Mouse (Mus musculus) midbrain, embryonic 11.5 days (tissue): Measurements from ENCODE around the gene Gpr37. TPM values are rescaled to one million over a fixed set of nuclear protein-coding genes. Genes with fewer than 3 reads are reported as not detected.

Source experiments
- ATAC-seq: fragments of 200-750 bp; cut with Nextera tagmentation; 2 replicates; pipeline ENCODE4 v1.8.0; 2017; ENCODE audit warnings: moderate TSS enrichment, moderate library complexity; ENCODE audit not compliant: low FRiP score
- DNase-seq: peaks from one replicate; pipeline ENCODE4 v3.0.0; 2015; ENCODE audit warnings: low spot score; ENCODE audit errors: missing footprints
- H3K27ac ChIP-seq: fragments of 300-500 bp; sonication (generic); 2 replicates; pipeline ENCODE4 v1.5.1; 2014; ENCODE audit warnings: low read depth, low read length
- H3K27me3 ChIP-seq: fragments of 300-500 bp; sonication (generic); 2 replicates; pipeline ENCODE4 v1.6.1; 2014; ENCODE audit warnings: mild to moderate bottlenecking, low read length, moderate library complexity, mixed read lengths; ENCODE audit not compliant: control insufficient read depth, insufficient read depth
- H3K36me3 ChIP-seq: fragments of 300-500 bp; sonication (generic); 2 replicates; pipeline ENCODE4 v1.6.1; 2014; ENCODE audit warnings: mild to moderate bottlenecking, low read length, moderate library complexity, mixed read lengths; ENCODE audit not compliant: control insufficient read depth, insufficient read depth
- H3K4me1 ChIP-seq: fragments of 300-500 bp; sonication (generic); 2 replicates; pipeline ENCODE4 v1.6.1; 2014; ENCODE audit warnings: low read length; ENCODE audit not compliant: control insufficient read depth, insufficient read depth
- H3K4me2 ChIP-seq: fragments of 300-500 bp; sonication (generic); 2 replicates; pipeline ENCODE4 v1.6.1; 2014; ENCODE audit warnings: mild to moderate bottlenecking, moderate library complexity
- H3K4me3 ChIP-seq: fragments of 300-500 bp; sonication (generic); 2 replicates; pipeline ENCODE4 v1.5.1; 2014; ENCODE audit warnings: low read depth, low read length
- H3K9ac ChIP-seq: fragments of 300-500 bp; sonication (generic); 2 replicates; pipeline ENCODE4 v1.6.1; 2014; ENCODE audit warnings: low read length
- H3K9me3 ChIP-seq: fragments of 300-500 bp; sonication (generic); 2 replicates; pipeline ENCODE4 v1.6.1; 2016; ENCODE audit warnings: low read length; ENCODE audit not compliant: control insufficient read depth
- WGBS: fragments of 180-500 bp; shearing (Covaris S2); extraction: QIAGEN DNeasy Blood & Tissue Kit; methylation state at CpG from one replicate; pipeline ENCODE4 v1.1.7; 2014; 5-methylcytosine and 5-hydroxymethylcytosine counted together
- polyA plus RNA-seq: library from polyadenylated mRNA; unstranded; fragments of >200 nt; fragmentation: Nextera tagmentation; extraction: Ambion mirVana; gene quantifications from 2 replicates; pipeline ENCODE4 v1.2.1, GENCODE M21; 2014

The Gpr37 gene
- polyA plus RNA-seq, 1 experiment from 2014 or later = 0.82 TPM

DNA sequence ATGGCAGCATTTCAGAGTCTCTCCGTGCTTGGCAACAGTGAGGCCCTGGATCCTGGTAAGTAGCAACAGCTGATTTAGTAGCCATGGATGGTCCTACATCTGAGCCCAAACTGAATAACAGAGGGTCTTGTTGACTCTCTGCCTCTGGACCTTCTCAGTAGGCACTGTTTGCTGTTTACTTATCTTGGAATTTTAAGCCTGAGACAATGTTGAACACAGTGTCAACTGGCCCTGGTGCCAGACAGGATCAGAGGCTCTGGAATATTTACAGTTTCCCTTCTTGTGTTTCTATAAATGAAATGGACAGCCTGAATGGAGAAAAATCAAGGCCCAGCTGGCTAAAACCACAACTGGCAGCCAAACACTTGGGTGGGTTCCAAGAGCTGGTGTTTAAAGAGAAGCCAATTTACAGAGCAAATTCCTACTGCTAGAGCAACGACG is 3.7 kb downstream of the Gpr37 start:
- DNase-seq = no peak
- H3K4me1 ChIP-seq = peaks cover 7% of the 10 kb centered on the region
- no peaks in the 10 kb centered on the region for H3K9me3 ChIP-seq
- no peak overlapping the region for H3K4me2 ChIP-seq
- 75% methylated on average over 3 of the region's 3 CpGs for WGBS
- H3K27ac ChIP-seq = no peak overlapping the region
- ATAC-seq = no peak
- H3K27me3 ChIP-seq = peaks cover 12% of the 10 kb centered on the region
- no peaks in the 10 kb centered on the region for H3K36me3 ChIP-seq
- H3K4me3 ChIP-seq = no peak overlapping the region
- H3K9ac ChIP-seq = no peak overlapping the region

GRCm38 (mm10) chr6:25684391-25684790 is 6.1 kb downstream of the Gpr37 start:
- Histone ChIP-seq H3K27ac (no peak overlapping the region), H3K4me2 (no peak overlapping the region), H3K9me3 (no peaks in the 10 kb centered on the region), H3K27me3 (peaks cover 12% of the 10 kb centered on the region), H3K36me3 (no peaks in the 10 kb centered on the region), H3K4me1 (peaks cover 4% of the 10 kb centered on the region), H3K9ac (no peak overlapping the region), H3K4me3 (no peak overlapping the region)
- 84% methylated on average over 2 of the region's 2 CpGs for WGBS
- ATAC-seq (no peak), DNase-seq (no peak)

- no peaks in the 10 kb centered on the region for H3K4me1 ChIP-seq
- H3K4me3 ChIP-seq = no peak overlapping the region
- no peak overlapping the region for H3K27ac ChIP-seq
- DNase-seq = no peak
- ATAC-seq = no peak
- 96% methylated on average over 4 of the region's 4 CpGs for WGBS
- H3K9me3 ChIP-seq = no peaks in the 10 kb centered on the region
- no peak overlapping the region for H3K4me2 ChIP-seq
- H3K36me3 ChIP-seq = no peaks in the 10 kb centered on the region
- H3K27me3 ChIP-seq = no peaks in the 10 kb centered on the region
- H3K9ac ChIP-seq = no peak overlapping the region
Measured at GRCm38 (mm10) chr6:25675111-25675510, 15.4 kb downstream of the Gpr37 start.

- WGBS = 74% methylated on average over 3 of the region's 3 CpGs
- H3K36me3 ChIP-seq = no peaks in the 10 kb centered on the region
- H3K4me2 ChIP-seq = no peak overlapping the region
- DNase-seq = no peak
- no peak overlapping the region for H3K27ac ChIP-seq
- no peaks in the 10 kb centered on the region for H3K9me3 ChIP-seq
- H3K4me3 ChIP-seq = no peak overlapping the region
- no peaks in the 10 kb centered on the region for H3K4me1 ChIP-seq
- no peak for ATAC-seq
- no peak overlapping the region for H3K9ac ChIP-seq
- no peaks in the 10 kb centered on the region for H3K27me3 ChIP-seq
Measured at GRCm38 (mm10) chr6:25673801-25674200, 16.7 kb downstream of the Gpr37 start.

- ATAC-seq (no peak), DNase-seq (no peak)
- Histone ChIP-seq H3K36me3 (no peaks in the 10 kb centered on the region), H3K4me1 (no peaks in the 10 kb centered on the region), H3K27ac (no peak overlapping the region), H3K9ac (no peak overlapping the region), H3K4me2 (no peak overlapping the region), H3K4me3 (no peak overlapping the region), H3K9me3 (no peaks in the 10 kb centered on the region), H3K27me3 (no peaks in the 10 kb centered on the region)
- WGBS = 75% methylated on average over 4 of the region's 4 CpGs
Measured at GRCm38 (mm10) chr6:25670150-25670549, 20.4 kb downstream of the Gpr37 start.

DNA sequence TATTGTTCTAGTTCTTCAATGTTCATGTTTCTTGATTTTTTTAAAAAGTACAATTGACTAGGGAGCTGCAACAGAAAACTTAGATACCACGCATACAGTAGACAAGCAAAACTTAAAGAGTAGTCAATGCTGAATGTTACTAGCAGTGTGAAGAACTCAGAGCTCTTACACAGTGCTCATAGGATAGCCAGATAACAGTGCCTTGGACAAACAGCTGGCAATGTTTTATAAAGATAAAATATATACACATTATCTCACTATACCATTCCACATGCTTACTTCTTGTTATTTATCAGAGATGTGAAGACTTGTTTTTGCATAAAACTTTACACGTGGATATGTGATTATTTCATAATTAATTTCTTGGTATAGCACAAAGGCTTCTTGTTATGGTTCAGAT is 26.6 kb downstream of the Gpr37 start:
- Histone ChIP-seq H3K36me3 (no peaks in the 10 kb centered on the region), H3K4me1 (no peaks in the 10 kb centered on the region), H3K9ac (no peak overlapping the region), H3K9me3 (no peaks in the 10 kb centered on the region), H3K27me3 (no peaks in the 10 kb centered on the region), H3K4me2 (no peak overlapping the region), H3K4me3 (no peak overlapping the region), H3K27ac (no peak overlapping the region)
- 88% methylated on average over 2 of the region's 2 CpGs for WGBS
- ATAC-seq = no peak
- no peak for DNase-seq

GRCm38 (mm10) chr6:25659924-25660675 is 30.4 kb downstream of the Gpr37 start:
- 68% methylated on average over 3 of the region's 3 CpGs for WGBS
- no peaks in the 10 kb centered on the region for H3K36me3 ChIP-seq
- H3K4me1 ChIP-seq = no peaks in the 10 kb centered on the region
- DNase-seq = no peak
- no peak overlapping the region for H3K4me3 ChIP-seq
- H3K9ac ChIP-seq = no peak overlapping the region
- H3K27ac ChIP-seq = no peak overlapping the region
- no peaks in the 10 kb centered on the region for H3K27me3 ChIP-seq
- ATAC-seq = 0 out of 2 replicates have a peak, but pooled peaks have one; percentile 46
- H3K9me3 ChIP-seq = no peaks in the 10 kb centered on the region
- H3K4me2 ChIP-seq = no peak overlapping the region

Other genes starting within 250 kb of the Gpr37 start
- gene Pot1a, start 118.5 kb upstream of the Gpr37 start, polyA plus RNA-seq = 45.8 and 46.4 TPM in 2 replicates